Mouse (Mus musculus) midbrain, embryonic 14.5 days (tissue): ENCODE measurements at regions not wholly inside any gene's neighbourhood (a gene's known extent, or its start where the extent isn't known, plus 50 kb on each side); places are given as distances from the start of the nearest gene placed in this dataset. TPM values are rescaled to one million over a fixed set of nuclear protein-coding genes. Genes with fewer than 3 reads are reported as not detected.

Source experiments
- ATAC-seq: fragments of 200-750 bp; cut with Nextera tagmentation; 2 replicates; pipeline ENCODE4 v1.8.0; 2017; ENCODE audit warnings: moderate number of reproducible peaks, moderate library complexity; ENCODE audit not compliant: low FRiP score, low TSS enrichment
- DNase-seq: peaks from one replicate; pipeline ENCODE4 v3.0.0-alpha.2; 2015
- H3K27ac ChIP-seq: fragments of 300-500 bp; sonication (generic); replicated peaks from 2 replicates; pipeline ENCODE4 v1.5.1; 2014; ENCODE audit warnings: mild to moderate bottlenecking, low read depth, low read length, moderate library complexity
- H3K27me3 ChIP-seq: fragments of 300-500 bp; sonication (generic); 2 replicates; pipeline ENCODE4 v1.6.1; 2014; ENCODE audit warnings: low read length, control low read depth, mixed read lengths; ENCODE audit not compliant: control insufficient read depth, insufficient read depth
- H3K36me3 ChIP-seq: fragments of 300-500 bp; sonication (generic); 2 replicates; pipeline ENCODE4 v1.6.1; 2014; ENCODE audit warnings: low read length, control low read depth; ENCODE audit not compliant: control insufficient read depth, insufficient read depth
- H3K4me1 ChIP-seq: fragments of 300-500 bp; sonication (generic); 2 replicates; pipeline ENCODE4 v1.6.1; 2014; ENCODE audit warnings: mild to moderate bottlenecking, antibody characterized with exemption, low read length, control low read depth; ENCODE audit not compliant: control insufficient read depth, insufficient read depth
- H3K4me2 ChIP-seq: fragments of 300-500 bp; sonication (generic); 2 replicates; pipeline ENCODE4 v1.6.1; 2014; ENCODE audit warnings: mild to moderate bottlenecking, low read length, moderate library complexity
- H3K4me3 ChIP-seq: fragments of 300-500 bp; sonication (generic); replicated peaks from 2 replicates; pipeline ENCODE4 v1.5.1; 2014; ENCODE audit warnings: low read depth, low read length
- H3K9ac ChIP-seq: fragments of 300-500 bp; sonication (generic); replicated peaks from 2 replicates; pipeline ENCODE4 v1.6.1; 2014; ENCODE audit warnings: mild to moderate bottlenecking, low read length, moderate library complexity
- H3K9me3 ChIP-seq: fragments of 300-500 bp; sonication (generic); 2 replicates; pipeline ENCODE4 v1.6.1; 2016; ENCODE audit warnings: low read length, control low read depth, mixed read lengths; ENCODE audit not compliant: control insufficient read depth
- WGBS: fragments of 180-500 bp; shearing (Covaris S2); extraction: QIAGEN DNeasy Blood & Tissue Kit; methylation state at CpG from one replicate; pipeline ENCODE4 v1.1.7; 2014; 5-methylcytosine and 5-hydroxymethylcytosine counted together
- microRNA-seq: library from miRNA; unstranded; fragments of <30 nt; microRNA quantifications from one replicate; pipeline ENCODE4, GENCODE M21; 2016

DNA sequence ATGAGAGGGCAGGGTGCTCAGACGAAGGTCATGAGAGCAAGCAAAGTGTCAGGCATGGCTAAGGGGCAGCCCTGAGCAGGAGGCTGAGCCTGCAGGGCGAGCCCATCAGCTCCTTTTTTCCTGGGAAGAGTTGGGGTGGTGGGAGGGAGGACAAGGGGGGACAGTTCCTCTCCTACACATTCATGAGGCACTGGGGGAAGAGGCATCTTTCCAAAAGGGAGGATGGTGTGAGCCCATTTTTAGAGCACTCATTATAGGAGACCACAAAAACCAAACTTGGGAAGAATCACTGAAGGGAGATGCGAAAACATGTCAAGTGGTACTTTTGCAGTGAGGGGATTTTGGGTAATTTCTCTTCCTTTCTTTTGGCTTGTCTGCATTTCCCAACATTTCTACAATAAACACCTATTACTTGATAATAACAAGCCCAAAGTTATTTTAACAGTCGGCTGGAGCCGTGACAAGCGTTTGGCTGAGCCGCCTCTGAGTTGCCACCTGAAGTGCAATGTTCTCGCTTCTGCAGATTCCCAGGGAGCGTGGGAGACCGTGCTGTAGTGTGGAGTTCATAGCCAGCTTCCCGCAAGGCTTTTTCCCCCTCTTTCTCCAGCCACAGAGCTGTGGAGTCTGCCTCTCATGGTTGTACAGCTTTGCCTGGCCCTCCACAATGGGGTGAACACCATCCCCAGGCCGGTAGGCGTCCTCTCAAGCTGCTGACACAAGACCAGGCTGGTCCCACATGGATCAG is 136.9 kb upstream of the Kcnab2 start:
- no peak overlapping the region for H3K9ac ChIP-seq
- no peak for ATAC-seq

More for the DNA sequence above, 136.9 kb upstream of the Kcnab2 start:
- Histone ChIP-seq H3K4me3 (no peak overlapping the region), H3K36me3 (no peaks in the 10 kb centered on the region), H3K4me1 (no peaks in the 10 kb centered on the region), H3K9me3 (no peaks in the 10 kb centered on the region), H3K4me2 (no peak overlapping the region), H3K27me3 (no peaks in the 10 kb centered on the region), H3K27ac (no peak overlapping the region)
- 91% methylated on average over 13 of the region's 13 CpGs for WGBS
- DNase-seq, result no peak

Small RNAs in the stretch of these regions (microRNA-seq; reads per million reads assigned to microRNA genes)
- not detected for gene Gm25779
